Mouse (Mus musculus) MEL (cell line): ENCODE measurements around the gene Thap3. TPM values are rescaled to one million over a fixed set of nuclear protein-coding genes. Genes with fewer than 3 reads are reported as not detected.
A peak's percentile ranks its signal among the peaks of the same experiment; 100 is the strongest.

Source experiments
- DNase-seq: peaks from one replicate; pipeline ENCODE4 v3.0.0; 2011; ENCODE audit warnings: low read depth, low spot score
- H3K27ac ChIP-seq: 2 replicates; pipeline ENCODE4 v1.5.1; 2012; ENCODE audit warnings: low read depth, mild to moderate bottlenecking, control low read depth, low read length, moderate library complexity; ENCODE audit not compliant: control insufficient read depth
- H3K27me3 ChIP-seq, 2 experiments: fragments of 150-350 bp in 1 of 2; sonication (generic) in 1 of 2; 2 replicates each; pipeline ENCODE4 v1.6.1; 2012; ENCODE audit warnings: low read length in 2 of 2, mild to moderate bottlenecking in 2 of 2, improper control_type of control experiment in 1 of 2, moderate library complexity in 1 of 2; ENCODE audit not compliant: insufficient read depth in 2 of 2, control insufficient read depth in 1 of 2
- H3K36me3 ChIP-seq, 2 experiments: 2 replicates each; pipeline ENCODE4 v1.6.1; 2012 to 2014; ENCODE audit warnings: low read length in 2 of 2, improper control_type of control experiment in 1 of 2, inconsistent platforms in 1 of 2, mild to moderate bottlenecking in 1 of 2; ENCODE audit not compliant: insufficient read depth in 2 of 2, control insufficient read depth in 1 of 2
- H3K4me1 ChIP-seq, 2 experiments: fragments of 150-350 bp in 1 of 2; sonication (generic) in 1 of 2; 2 replicates each; pipeline ENCODE4 v1.6.1; 2012; ENCODE audit warnings: low read length in 2 of 2, improper control_type of control experiment in 1 of 2, mild to moderate bottlenecking in 1 of 2; ENCODE audit not compliant: insufficient read depth in 2 of 2, control insufficient read depth in 1 of 2
- H3K4me3 ChIP-seq, 2 experiments: fragments of 150-350 bp in 1 of 2; sonication (generic) in 1 of 2; 2 replicates each; pipeline ENCODE4 v1.5.1; 2012; ENCODE audit warnings: low read depth in 2 of 2, low read length in 2 of 2, mild to moderate bottlenecking in 2 of 2, moderate library complexity in 2 of 2, control low read depth in 1 of 2, improper control_type of control experiment in 1 of 2; ENCODE audit not compliant: control insufficient read depth in 1 of 2, insufficient read depth in 1 of 2
- H3K79me2 ChIP-seq: 2 replicates; pipeline ENCODE4 v1.6.1; 2012; ENCODE audit warnings: mild to moderate bottlenecking, low read length, moderate library complexity; ENCODE audit not compliant: control insufficient read depth, poor library complexity, insufficient read depth
- H3K9ac ChIP-seq: 2 replicates; pipeline ENCODE4 v1.6.1; 2012; ENCODE audit warnings: low read depth, mild to moderate bottlenecking, control low read depth, low read length, moderate library complexity; ENCODE audit not compliant: control insufficient read depth, poor library complexity, severe bottlenecking
- H3K9me3 ChIP-seq: fragments of 150-350 bp; sonication (generic); replicated peaks from 2 replicates; pipeline ENCODE4 v1.6.1; 2012; ENCODE audit warnings: mild to moderate bottlenecking, low read length, improper control_type of control experiment, moderate library complexity; ENCODE audit not compliant: insufficient read depth
- BHLHE40 ChIP-seq: IDR thresholded peaks from 2 replicates; pipeline ENCODE4 v1.6.1; 2012; ENCODE audit warnings: low read depth, mild to moderate bottlenecking, inconsistent platforms, low read length, improper control_type of control experiment, borderline replicate concordance
- CTCF ChIP-seq, 3 experiments: IDR thresholded peaks in 2 of 3; conservative IDR thresholded peaks in 1 of 3; 2 replicates each; pipeline ENCODE4 v1.5.1; 2011 to 2012; ENCODE audit warnings: low read length in 3 of 3, low read depth in 2 of 3, mild to moderate bottlenecking in 2 of 3, improper control_type of control experiment in 1 of 3, inconsistent platforms in 1 of 3, mixed read lengths in 1 of 3, moderate library complexity in 1 of 3; ENCODE audit not compliant: control insufficient read depth in 1 of 3, insufficient read depth in 1 of 3, poor library complexity in 1 of 3, severe bottlenecking in 1 of 3
- EP300 ChIP-seq, 2 experiments: IDR thresholded peaks; 2 replicates each; pipeline ENCODE4 v1.6.1; 2011; ENCODE audit warnings: improper control_type of control experiment in 2 of 2, low read length in 2 of 2, low read depth in 1 of 2, mild to moderate bottlenecking in 1 of 2
- HCFC1 ChIP-seq: IDR thresholded peaks from 2 replicates; pipeline ENCODE4 v1.6.1; 2012; ENCODE audit warnings: low read depth, mild to moderate bottlenecking, inconsistent platforms, low read length, improper control_type of control experiment, moderate library complexity
- JUND ChIP-seq: IDR thresholded peaks from 2 replicates; pipeline ENCODE4 v1.6.1; 2011; ENCODE audit warnings: low read depth, mild to moderate bottlenecking, improper control_type of control experiment, low read length
- MAZ ChIP-seq: IDR thresholded peaks from 2 replicates; pipeline ENCODE4 v1.6.1; 2012; ENCODE audit warnings: low read depth, mild to moderate bottlenecking, inconsistent platforms, low read length, improper control_type of control experiment
- MXI1 ChIP-seq: IDR thresholded peaks from 2 replicates; pipeline ENCODE4 v1.6.1; 2011; ENCODE audit warnings: mild to moderate bottlenecking, low read depth, low read length, improper control_type of control experiment
- NELFE ChIP-seq: IDR thresholded peaks from 2 replicates; pipeline ENCODE4 v1.6.1; 2011; ENCODE audit warnings: low read depth, low read length, improper control_type of control experiment
- NRF1 ChIP-seq: IDR thresholded peaks from 2 replicates; pipeline ENCODE4 v1.6.1; 2014; ENCODE audit warnings: low read depth, mild to moderate bottlenecking, inconsistent platforms, low read length, improper control_type of control experiment, moderate library complexity; ENCODE audit not compliant: poor library complexity, insufficient read depth, severe bottlenecking
- POLR2A ChIP-seq, 2 experiments: IDR thresholded peaks; 2 replicates each; pipeline ENCODE4 v1.6.1; 2011 to 2012; ENCODE audit warnings: low read length in 2 of 2, mild to moderate bottlenecking in 2 of 2, control low read depth in 1 of 2, improper control_type of control experiment in 1 of 2, low read depth in 1 of 2, moderate library complexity in 1 of 2; ENCODE audit not compliant: control insufficient read depth in 1 of 2, insufficient read depth in 1 of 2, poor library complexity in 1 of 2
- POLR2AphosphoS5 ChIP-seq: IDR thresholded peaks from 2 replicates; pipeline ENCODE4 v1.6.1; 2012; ENCODE audit warnings: low read depth, borderline replicate concordance, mild to moderate bottlenecking, inconsistent platforms, low read length, moderate library complexity, mixed read lengths
- RCOR1 ChIP-seq: IDR thresholded peaks from 2 replicates; pipeline ENCODE4 v1.6.1; 2012; ENCODE audit warnings: low read depth, mild to moderate bottlenecking, inconsistent platforms, low read length, improper control_type of control experiment
- SIN3A ChIP-seq: IDR thresholded peaks from 2 replicates; pipeline ENCODE4 v1.6.1; 2012; ENCODE audit warnings: low read length, improper control_type of control experiment, inconsistent platforms
- TCF12 ChIP-seq: IDR thresholded peaks from 2 replicates; pipeline ENCODE4 v1.6.1; 2014; ENCODE audit warnings: low read depth, mild to moderate bottlenecking, inconsistent platforms, low read length, improper control_type of control experiment, moderate library complexity
- ZC3H11A ChIP-seq: IDR thresholded peaks from 2 replicates; pipeline ENCODE4 v1.6.1; 2012; ENCODE audit warnings: low read depth, mild to moderate bottlenecking, inconsistent platforms, low read length, improper control_type of control experiment
- ZMIZ1 ChIP-seq: IDR thresholded peaks from 2 replicates; pipeline ENCODE4 v1.6.1; 2012; ENCODE audit warnings: low read depth, mild to moderate bottlenecking, inconsistent platforms, low read length, improper control_type of control experiment, moderate library complexity
- ZNF384 ChIP-seq: IDR thresholded peaks from 2 replicates; pipeline ENCODE4 v1.6.1; 2012; ENCODE audit warnings: low read depth, mild to moderate bottlenecking, inconsistent platforms, low read length, improper control_type of control experiment
- polyA plus RNA-seq, 2 experiments: library from polyadenylated mRNA; stranded (reverse) in 1 of 2; unstranded in 1 of 2; fragments of >175 nt in 1 of 2; fragments of >200 nt in 1 of 2; gene quantifications; 2 replicates each; pipeline versions ENCODE4 v1.2.1 to v1.2.4; 2012; ENCODE audit warnings: low replicate concordance in 2 of 2, low read depth in 1 of 2; ENCODE audit not compliant: insufficient read length in 2 of 2, insufficient read depth in 1 of 2, missing spikeins in 1 of 2
- total RNA-seq: library from RNA; depleted of rRNA; stranded (reverse); fragments of 300-350 nt; gene quantifications from 2 replicates; pipeline ENCODE4 v1.2.3, GENCODE M21; 2012; rRNA removed

Thap3 gene
- 12.0 and 13.7 TPM in 2 replicates for total RNA-seq
- 10 to 100 TPM in 1 of 2 experiments, not detected in 1; 17.2 TPM for polyA plus RNA-seq

DNA sequence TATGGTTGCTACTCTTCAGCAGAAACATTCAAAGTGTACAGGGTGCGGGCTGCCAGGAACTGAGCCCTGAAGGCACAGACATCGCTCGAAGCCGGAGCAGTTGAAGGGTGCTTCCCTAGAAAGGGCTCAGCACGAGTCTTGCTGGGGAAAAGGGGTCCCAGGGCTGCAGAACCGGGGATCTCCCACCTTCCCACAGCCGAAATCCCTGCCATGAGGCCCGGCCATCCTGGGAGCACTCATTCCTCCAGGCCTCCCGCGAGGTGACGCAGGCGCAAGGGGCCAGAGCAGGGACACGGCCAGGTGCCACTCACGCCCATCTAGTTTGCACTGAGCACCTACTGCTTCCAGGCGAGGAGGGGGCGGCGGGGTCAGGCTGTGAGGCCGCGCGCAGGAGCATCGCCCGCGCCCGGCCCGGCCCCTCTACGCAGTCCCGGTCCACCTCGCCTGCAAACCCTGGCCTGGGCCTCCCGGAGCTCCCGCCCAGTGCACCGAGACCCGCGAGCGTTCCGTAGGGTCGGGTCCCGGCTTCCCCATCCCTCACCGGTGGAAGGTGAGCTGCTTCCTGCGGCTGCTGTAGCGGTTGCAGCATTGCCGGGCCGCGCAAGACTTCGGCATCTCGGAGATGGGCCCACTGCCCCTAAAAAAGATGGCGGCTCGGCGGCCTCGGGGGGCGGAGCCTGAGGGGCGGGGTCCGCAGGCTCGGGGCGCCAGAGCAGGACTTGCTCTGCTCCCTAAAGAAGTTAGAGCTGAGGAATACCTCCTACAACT lies at the start of gene Thap3:
Thap3 (minus strand) TSS at position 656 of the 768 bp plus-strand sequence.
- peak; percentile 86 for DNase-seq
- Histone ChIP-seq H3K27ac (no peak within 1 kb of the TSS; the same call in 1 of the 2 replicates), H3K9me3 (no peaks in the 10 kb centered on the region), H3K79me2 (peaks cover 7% of the 10 kb centered on the region; the same call in 1 of the 2 replicates), H3K4me3 (peak within 1 kb of the TSS; percentile 76 to 89), H3K36me3 (peaks cover 0 to 3% of the 10 kb centered on the region in 2 experiments; a peak in 1 of 4 replicates), H3K27me3 (no peaks in the 10 kb centered on the region), H3K4me1 (peaks cover 0 to 5% of the 10 kb centered on the region in 2 experiments; a peak in 3 of 4 replicates), H3K9ac (peak within 1 kb of the TSS; percentile 81)
- TF ChIP-seq ZNF384 (no peak), MXI1 (peak; percentile 33; the same call in 1 of the 2 replicates), MAZ (peak; percentile 83), POLR2A (IDR thresholded peaks at IDR 0.05; ENCODE audit: control insufficient read depth in 1 of 2, insufficient read depth in 1 of 2, low read depth in 1 of 2, low read length in 2 of 2, poor library complexity in 1 of 2) (peak; percentile 33 to 58; a peak in 1 of 4 replicates), NELFE (peak; percentile 58), HCFC1 (peak; percentile 88), RCOR1 (no peak), SIN3A (peak; percentile 74; the same call in 1 of the 2 replicates), NRF1 (peak; percentile 57), TCF12 (0 out of 2 replicates have a peak, but pooled peaks have one; percentile 10)

DNA sequence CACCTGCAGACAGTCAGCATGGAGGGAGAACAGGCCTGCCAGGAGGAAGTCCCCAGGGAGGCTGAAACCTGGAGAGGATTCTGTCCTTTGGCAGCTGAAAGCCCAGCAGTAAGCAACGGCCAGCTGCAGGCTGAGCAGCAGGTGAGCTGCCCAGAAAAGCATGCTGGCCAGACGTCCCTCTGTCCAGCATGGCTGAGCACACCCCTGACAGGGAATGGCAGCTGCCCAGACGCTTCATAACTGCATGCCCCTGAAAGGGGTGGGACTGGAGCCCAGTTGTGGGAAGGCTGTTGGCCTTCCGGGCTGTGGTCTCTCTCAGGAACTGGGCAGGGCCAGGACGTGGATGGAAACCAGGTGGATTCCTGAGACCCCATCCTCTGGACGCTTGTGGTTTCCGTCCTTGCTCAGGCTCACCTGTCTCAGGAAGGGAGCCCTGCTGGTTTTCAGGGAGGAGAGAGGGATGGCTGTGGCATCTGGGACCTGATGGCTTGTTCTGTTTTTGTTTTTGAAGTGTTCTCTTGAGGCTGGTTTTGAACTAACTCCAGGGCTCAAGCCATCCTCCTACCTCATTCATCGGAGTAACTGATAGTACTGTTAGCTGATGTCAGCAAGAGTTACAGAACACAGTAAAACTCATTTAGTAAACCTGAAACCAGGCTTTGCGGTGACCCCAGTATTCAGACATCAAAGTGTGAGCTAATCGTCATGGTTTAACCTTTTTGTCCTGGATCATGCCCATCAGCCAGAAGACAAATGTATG lies 49.6 kb upstream of the Thap3 start, which contains the start of gene Tas1r1:
Tas1r1 (minus strand) TSS at position 344 of the 760 bp plus-strand sequence.
- peak within 1 kb of the TSS; percentile 86 to 95 for H3K4me3 ChIP-seq
- H3K79me2 ChIP-seq = peaks cover 42% of the 10 kb centered on the region
- peaks cover 4 to 8% of the 10 kb centered on the region in 2 experiments for H3K36me3 ChIP-seq
- peaks cover 0 to 10% of the 10 kb centered on the region in 2 experiments; a peak in 2 of 4 replicates for H3K4me1 ChIP-seq
- H3K27ac ChIP-seq = peak within 1 kb of the TSS; percentile 62
- TF ChIP-seq JUND (no peak), ZMIZ1 (no peak), POLR2AphosphoS5 (no peak), BHLHE40 (no peak), ZC3H11A (no peak), EP300 (IDR thresholded peaks at IDR 0.05; ENCODE audit: low read depth in 1 of 2, low read length in 2 of 2) (no peak), NRF1 (no peak), TCF12 (no peak), CTCF (IDR thresholded peaks at IDR 0.05 in 2 of 3, conservative IDR thresholded peaks at IDR 0.05 in 1 of 3; ENCODE audit: control insufficient read depth in 1 of 3, insufficient read depth in 1 of 3, low read depth in 2 of 3, low read length in 3 of 3, poor library complexity in 1 of 3, severe bottlenecking in 1 of 3) (no peak)
- H3K9me3 ChIP-seq = no peaks in the 10 kb centered on the region
- DNase-seq = no peak
- H3K9ac ChIP-seq = peak within 1 kb of the TSS; percentile 99
- no peaks in the 10 kb centered on the region for H3K27me3 ChIP-seq
